Mouse (Mus musculus) macrophage (primary cell): ENCODE data around the gene Spcs3. TPM values are rescaled to one million over a fixed set of nuclear protein-coding genes. Genes with fewer than 3 reads are reported as not detected.
"Not testable (repeated sequence)": the region's sequence is repeated elsewhere in the genome, so short reads cannot be mapped to it uniquely, and the experiment has no call there.

ENCODE experiments used
- H3K27ac ChIP-seq: fragments of 350-480 bp; formaldehyde crosslinking; 2 replicates; pipeline ENCODE4 v1.9.0; 2021
- H3K36me3 ChIP-seq: fragments of 350-480 bp; formaldehyde crosslinking; 2 replicates; pipeline ENCODE4 v1.9.0; 2021; ENCODE audit errors: inconsistent target
- H3K4me3 ChIP-seq: fragments of 350-480 bp; formaldehyde crosslinking; 2 replicates; pipeline ENCODE4 v1.9.0; 2021; ENCODE audit errors: inconsistent target
- H3K79me2 ChIP-seq: fragments of 350-480 bp; formaldehyde crosslinking; 2 replicates; pipeline ENCODE4 v1.9.0; 2021; ENCODE audit errors: inconsistent target
- WGBS: methylation state at CpG from one replicate; pipeline ENCODE4 v1.1.7; 2026; ENCODE audit warnings: inconsistent platforms; ENCODE audit not compliant: missing documents; 5-methylcytosine and 5-hydroxymethylcytosine counted together
- polyA plus RNA-seq: library from polyadenylated mRNA; stranded (reverse); fragments of 250-400 nt; gene quantifications from 3 replicates; pipeline ENCODE4 v1.2.4, GENCODE M21; 2018; ENCODE audit warnings: inconsistent platforms

Gene Spcs3
- polyA plus RNA-seq, 1 experiment from 2014 or later = 56.6 TPM

DNA sequence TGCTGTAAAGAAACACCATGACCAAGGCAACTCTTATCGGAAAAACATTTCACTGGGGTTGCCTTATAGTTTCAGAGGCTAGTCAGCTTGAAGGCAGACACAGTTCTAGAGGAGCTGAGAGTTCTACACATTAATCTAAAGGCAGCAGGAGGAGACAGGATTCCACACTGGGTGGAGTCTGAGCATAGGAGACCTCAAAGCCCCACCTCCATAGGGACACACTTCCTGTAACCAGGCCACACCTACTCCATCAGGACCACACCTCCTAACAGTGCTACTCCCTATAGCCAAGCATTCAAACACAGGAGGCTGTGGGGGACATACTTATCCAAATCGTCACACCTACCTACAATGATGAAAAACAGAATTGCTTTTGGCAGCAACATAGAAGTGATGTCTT, 4.2 kb downstream of the Spcs3 start:
- H3K36me3 ChIP-seq = peaks cover 33% of the 10 kb centered on the region
- H3K27ac ChIP-seq = no peak overlapping the region
- H3K4me3 ChIP-seq = no peak overlapping the region
- peaks cover 56% of the 10 kb centered on the region for H3K79me2 ChIP-seq
- WGBS = 100% methylated on average over 2 of the region's 2 CpGs

DNA sequence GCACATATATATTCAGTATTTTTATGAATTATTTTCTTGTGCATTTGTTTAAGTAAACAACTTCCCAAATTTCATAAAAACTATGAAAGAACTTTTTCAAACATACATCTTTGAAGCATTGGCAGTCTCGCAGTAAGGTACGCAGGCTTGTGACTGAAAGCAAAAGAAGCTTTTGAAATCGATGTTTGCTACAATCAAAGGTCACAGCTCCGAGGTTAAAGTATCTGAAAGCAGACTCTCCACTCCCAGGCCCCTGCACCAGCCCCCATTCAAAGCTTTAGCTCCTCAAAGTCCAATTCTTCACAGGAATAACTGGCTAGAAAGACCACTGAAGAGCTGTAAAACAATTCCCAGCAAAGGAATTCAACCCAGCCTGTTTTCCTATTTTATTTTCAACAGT, 9.3 kb downstream of the Spcs3 start:
- Histone ChIP-seq H3K36me3 (peaks cover 39% of the 10 kb centered on the region), H3K4me3 (no peak overlapping the region), H3K79me2 (peaks cover 19% of the 10 kb centered on the region), H3K27ac (no peak overlapping the region)
- 100% methylated on average over 4 of the region's 4 CpGs for WGBS

DNA sequence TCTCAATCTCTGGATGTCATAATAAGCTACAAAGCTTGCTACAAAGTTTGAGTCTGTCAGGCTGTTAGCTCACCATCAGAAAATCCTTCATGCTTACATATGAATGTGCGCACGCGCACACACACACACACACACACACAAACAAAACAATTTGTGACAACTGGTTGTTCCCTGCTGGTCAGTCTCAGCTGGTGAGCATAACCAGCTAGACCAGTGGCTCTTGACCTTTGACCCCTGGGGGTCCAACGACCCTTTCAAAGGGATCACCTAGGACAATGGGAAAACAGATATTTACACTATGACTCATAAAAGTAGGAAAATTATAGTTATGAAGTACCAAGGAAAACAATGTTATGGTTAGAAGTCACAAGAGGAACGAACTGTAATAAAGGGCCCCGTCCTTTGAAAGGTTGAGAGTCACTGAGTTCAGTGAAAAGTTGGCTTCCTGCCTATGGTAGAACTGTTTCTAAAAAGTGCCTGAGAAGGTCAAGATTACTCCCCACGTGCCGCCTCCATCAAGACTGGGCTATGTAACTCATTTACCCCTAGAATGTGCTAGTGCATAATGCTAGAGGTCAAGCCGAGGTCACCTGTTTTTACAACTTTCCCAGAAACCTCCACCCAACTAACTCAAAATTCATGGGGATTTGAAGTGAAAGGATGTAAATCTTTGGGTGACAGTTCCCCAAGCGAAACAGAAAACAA, 10.9 kb downstream of the Spcs3 start:
- Histone ChIP-seq H3K36me3 (peaks cover 34% of the 10 kb centered on the region), H3K27ac (no peak overlapping the region), H3K79me2 (peaks cover 3% of the 10 kb centered on the region; the same call in 1 of the 2 replicates), H3K4me3 (no peak overlapping the region)
- 85% methylated on average over 10 of the region's 10 CpGs for WGBS

DNA sequence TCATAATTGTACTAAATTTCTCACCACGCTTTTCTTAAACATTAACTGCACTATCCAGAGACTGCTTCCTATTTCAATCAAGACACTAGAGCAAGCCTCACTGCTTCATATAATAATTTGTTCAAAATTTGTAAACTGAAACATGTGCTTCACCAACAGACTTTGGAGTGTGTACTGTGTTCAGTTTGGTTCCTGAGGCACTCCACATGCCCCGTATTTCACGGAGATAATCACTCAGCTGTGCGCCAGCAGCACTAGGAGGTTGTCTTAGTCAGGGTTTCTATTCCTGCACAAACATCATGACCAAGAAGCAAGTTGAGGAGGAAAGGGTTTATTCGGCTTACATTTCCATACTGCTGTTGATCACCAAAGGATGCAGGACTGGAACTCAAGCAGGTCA, 17.6 kb downstream of the Spcs3 start:
- not testable (repeated sequence) for H3K4me3 ChIP-seq, H3K79me2 ChIP-seq, H3K36me3 ChIP-seq, H3K27ac ChIP-seq
- 92% methylated on average over 4 of the region's 5 CpGs for WGBS

DNA sequence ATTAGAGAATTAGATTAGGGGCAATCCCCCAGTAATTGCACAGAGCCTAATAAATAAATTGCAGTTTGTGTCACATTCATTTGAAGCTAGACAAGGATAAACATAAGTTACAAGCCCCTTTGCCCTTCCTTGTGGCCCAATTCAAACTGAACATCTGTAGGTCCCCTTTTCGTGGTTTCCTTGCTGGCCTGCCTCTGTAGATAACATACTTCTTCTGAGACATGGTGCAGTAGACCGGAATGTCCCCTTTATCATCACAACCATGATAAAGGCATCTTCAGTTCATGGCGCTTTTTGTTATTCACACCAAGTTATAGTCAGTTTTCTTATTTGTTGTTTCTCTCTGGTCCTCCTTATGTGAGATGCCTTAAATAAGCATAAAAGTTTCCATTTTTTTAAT, 18.0 kb downstream of the Spcs3 start:
- H3K27ac ChIP-seq = no peak overlapping the region
- H3K4me3 ChIP-seq = no peak overlapping the region
- H3K36me3 ChIP-seq = no peaks in the 10 kb centered on the region
- no peaks in the 10 kb centered on the region for H3K79me2 ChIP-seq
- 31% methylated on average over 3 of the region's 3 CpGs for WGBS

DNA sequence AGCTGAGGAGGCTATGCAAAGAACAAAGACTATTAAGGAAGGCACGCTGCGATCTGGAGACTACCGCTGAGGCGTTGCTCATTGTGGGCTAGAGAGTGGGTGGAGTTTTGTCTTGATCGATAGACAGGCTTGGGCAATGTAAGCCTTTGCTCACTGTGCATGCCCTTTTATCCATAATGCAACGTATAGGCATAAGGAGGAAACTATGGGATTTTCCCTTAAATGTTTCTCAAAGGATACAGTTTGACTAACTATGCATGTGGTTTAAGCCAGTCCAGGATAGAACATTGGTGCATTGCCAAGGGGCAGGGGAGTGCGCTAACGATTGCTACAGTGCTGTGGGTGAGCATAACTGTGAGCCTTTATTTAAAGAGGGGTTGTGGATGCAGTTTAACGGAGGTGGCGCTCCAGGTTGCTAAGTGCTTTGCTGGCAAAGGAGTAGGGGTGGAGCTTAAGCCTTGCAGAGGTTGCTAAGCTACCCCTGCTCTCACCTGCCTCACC, 20.5 kb downstream of the Spcs3 start:
- Histone ChIP-seq H3K4me3 (no peak overlapping the region), H3K79me2 (no peaks in the 10 kb centered on the region), H3K36me3 (no peaks in the 10 kb centered on the region), H3K27ac (no peak overlapping the region)
- 3% methylated on average over 8 of the region's 10 CpGs for WGBS

DNA sequence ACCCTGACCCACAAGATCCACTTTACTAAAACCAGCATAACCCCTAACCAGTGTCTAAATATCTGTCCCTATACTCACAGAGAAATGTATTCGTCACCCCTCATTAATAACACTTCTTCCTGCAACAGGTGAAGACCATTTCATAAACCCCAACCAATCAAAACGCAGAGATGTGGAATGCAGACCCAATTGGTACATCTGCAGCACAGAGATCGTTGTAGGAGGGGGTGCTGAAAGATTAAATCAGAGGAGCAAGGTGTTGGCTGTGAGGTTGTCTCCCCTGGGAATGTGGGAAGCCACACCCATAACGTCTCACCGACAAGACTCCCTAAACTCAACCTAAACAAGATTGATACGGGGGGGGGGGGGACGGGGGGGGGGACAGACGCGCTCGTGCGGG, 21.0 kb downstream of the Spcs3 start:
- WGBS = 11% methylated on average over 10 of the region's 11 CpGs
- no peak overlapping the region for H3K4me3 ChIP-seq
- no peak overlapping the region for H3K27ac ChIP-seq
- H3K79me2 ChIP-seq = no peaks in the 10 kb centered on the region
- H3K36me3 ChIP-seq = no peaks in the 10 kb centered on the region

DNA sequence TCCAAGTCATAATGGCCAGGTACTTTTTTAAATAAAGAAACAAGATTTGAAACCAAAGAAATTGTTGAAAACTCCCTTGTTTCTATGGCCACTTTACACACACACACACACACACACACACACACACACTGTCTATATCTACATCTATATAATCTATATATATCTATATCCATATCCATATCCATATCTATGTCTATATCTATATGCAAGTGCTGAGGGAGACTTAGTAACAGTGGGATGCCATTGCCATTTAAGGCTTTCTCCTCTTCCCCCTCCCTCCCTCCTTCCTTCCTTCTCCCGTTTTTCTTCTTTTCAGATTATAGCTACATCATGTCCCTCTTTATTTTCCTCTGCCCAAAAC, 21.7 kb downstream of the Spcs3 start:
- WGBS = 0% methylated on average over 1 of the region's 1 CpGs
- Histone ChIP-seq H3K79me2 (no peaks in the 10 kb centered on the region), H3K27ac (no peak overlapping the region), H3K36me3 (no peaks in the 10 kb centered on the region), H3K4me3 (no peak overlapping the region)

DNA sequence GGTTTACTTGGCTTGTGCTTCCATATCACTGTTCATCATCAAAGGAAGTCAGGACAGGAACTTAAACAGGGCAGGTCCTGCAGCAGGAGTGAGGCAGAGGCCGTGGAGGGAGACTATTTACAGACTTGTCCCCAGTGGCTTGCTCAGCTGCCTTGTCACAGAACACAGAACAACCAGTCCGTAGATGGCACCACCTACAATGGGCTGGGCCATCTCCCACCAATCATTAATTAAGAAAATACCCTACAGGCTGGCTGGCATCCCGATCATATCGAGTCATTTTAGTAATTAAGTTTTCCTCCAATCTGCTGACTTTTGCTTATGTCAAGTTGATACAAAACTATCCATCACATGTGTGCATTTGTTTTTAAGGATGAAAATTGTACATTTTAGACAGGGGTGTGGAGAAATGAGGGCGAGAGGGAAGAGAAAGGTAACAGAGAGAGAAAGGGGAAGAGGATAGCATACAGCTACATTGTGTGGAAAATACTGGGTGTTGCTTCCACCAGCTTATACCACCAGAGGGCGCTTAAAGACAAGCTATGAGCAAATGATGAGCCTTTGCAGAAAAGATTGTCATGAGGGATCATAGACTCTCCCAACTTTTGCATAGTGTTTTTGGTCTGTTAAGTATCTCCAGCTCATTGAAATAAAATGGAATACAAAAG, 22.2 kb downstream of the Spcs3 start:
- Histone ChIP-seq H3K4me3 (no peak overlapping the region), H3K27ac (no peak overlapping the region), H3K79me2 (no peaks in the 10 kb centered on the region), H3K36me3 (no peaks in the 10 kb centered on the region)
- 7% methylated on average over 6 of the region's 6 CpGs for WGBS

DNA sequence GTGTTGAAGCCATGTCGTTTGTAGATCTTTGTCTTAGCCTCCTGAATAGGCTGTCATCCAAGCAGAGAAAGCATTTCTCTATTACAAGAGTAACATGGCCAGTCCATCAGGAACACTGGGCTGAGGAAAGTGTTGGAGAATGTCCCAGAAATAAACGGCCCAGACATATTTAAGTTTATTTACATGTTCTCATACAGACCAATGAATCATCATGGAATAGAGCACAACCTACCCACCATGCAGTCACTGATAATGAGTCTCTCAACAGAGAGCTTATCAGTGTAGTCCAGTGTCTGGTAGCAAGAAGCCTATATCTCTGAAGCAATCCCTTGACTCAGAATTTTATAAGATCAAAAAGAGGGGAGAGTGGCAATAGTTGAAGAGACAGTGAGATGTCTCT, 24.7 kb downstream of the Spcs3 start:
- H3K79me2 ChIP-seq = no peaks in the 10 kb centered on the region
- H3K27ac ChIP-seq = no peak overlapping the region
- H3K4me3 ChIP-seq = no peak overlapping the region
- 78% methylated on average over 2 of the region's 2 CpGs for WGBS
- no peaks in the 10 kb centered on the region for H3K36me3 ChIP-seq

DNA sequence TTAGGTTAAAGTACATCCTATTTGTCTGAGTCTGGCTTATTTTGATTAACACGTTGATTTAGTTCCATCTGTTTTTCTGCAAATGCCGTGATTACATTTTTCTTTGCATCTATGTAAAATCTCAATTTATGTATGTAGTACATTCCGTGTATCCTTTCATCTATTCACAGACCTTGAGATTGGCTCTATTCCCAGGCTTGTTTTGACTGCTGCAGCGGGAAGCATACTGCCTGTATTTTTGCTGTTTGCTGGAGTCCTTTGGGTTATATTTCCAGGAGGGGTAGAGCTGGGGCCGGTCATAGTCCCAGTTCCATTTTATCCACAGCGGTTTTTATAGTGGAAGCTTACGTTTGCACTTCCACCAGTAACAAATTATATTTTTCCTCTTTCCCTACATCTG, 26.7 kb downstream of the Spcs3 start:
- WGBS = 93% methylated on average over 7 of the region's 7 CpGs
- Histone ChIP-seq H3K79me2 (no peaks in the 10 kb centered on the region), H3K27ac (no peak overlapping the region), H3K36me3 (no peaks in the 10 kb centered on the region), H3K4me3 (no peak overlapping the region)

DNA sequence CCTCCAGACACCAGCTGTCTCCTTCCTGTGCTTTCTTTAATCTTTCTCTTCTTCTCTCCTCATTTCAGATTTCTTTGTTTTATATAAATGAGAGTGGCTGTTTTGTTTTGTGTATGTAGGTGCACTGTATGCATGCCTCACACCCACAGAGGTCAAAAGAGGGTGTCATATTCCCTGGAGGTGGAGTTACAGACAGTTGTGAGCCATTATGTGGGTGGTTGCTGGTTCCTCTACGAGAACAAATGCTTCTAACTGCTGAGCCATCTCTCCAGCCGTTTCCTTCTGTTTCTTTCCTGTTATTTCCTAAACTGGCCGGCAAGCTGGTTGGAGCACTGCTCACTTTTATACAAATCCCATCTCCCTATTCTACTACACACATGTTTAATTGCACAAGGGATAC, 35.9 kb downstream of the Spcs3 start:
- no peaks in the 10 kb centered on the region for H3K79me2 ChIP-seq
- WGBS = 51% methylated on average over 3 of the region's 3 CpGs
- no peak overlapping the region for H3K4me3 ChIP-seq

DNA sequence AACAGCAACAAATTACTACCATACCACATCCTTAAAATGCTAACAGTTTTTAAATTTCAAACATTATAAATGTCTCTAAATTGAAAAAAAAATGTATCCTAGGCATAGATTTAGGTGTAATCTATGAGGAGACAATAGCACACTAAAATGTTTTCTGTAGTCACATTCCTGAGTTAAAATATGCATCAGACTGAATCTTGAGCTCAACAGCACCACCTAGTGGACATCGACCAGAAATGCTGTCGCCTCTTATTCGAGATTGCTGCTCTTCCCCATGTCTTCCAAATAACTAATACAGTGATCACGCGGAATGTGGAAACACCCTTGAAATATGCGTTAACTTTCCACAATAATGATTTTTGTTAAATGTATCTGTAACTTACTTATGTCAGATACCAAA, 36.7 kb downstream of the Spcs3 start:
- Histone ChIP-seq H3K27ac (no peak overlapping the region), H3K36me3 (no peaks in the 10 kb centered on the region), H3K4me3 (no peak overlapping the region), H3K79me2 (no peaks in the 10 kb centered on the region)
- 15% methylated on average over 6 of the region's 6 CpGs for WGBS

More for the DNA sequence above, 35.9 kb downstream of the Spcs3 start:
- Histone ChIP-seq H3K27ac (no peak overlapping the region), H3K36me3 (no peaks in the 10 kb centered on the region)

DNA sequence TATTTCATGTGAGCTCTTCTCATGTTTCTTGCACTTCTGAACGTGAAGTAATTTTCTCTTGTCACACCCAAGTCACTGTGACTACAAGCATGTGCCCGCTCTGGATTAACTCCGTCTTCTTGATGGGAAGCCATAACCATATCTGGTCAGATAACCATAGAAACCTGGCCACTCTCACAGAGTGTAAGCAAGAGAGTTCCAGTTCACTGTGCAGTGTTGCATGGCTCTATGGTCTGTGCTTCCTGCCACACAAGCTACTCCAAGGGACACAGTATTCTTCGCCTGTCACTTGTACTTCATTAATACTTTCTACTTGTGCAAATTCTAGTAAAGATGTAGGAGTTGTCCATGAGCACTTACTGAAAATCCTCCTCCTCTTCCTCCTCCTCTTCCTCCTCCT, 37.9 kb downstream of the Spcs3 start:
- 90% methylated on average over 4 of the region's 4 CpGs for WGBS
- H3K79me2 ChIP-seq = no peaks in the 10 kb centered on the region
- H3K36me3 ChIP-seq = no peaks in the 10 kb centered on the region
- H3K27ac ChIP-seq = no peak overlapping the region
- H3K4me3 ChIP-seq = no peak overlapping the region

DNA sequence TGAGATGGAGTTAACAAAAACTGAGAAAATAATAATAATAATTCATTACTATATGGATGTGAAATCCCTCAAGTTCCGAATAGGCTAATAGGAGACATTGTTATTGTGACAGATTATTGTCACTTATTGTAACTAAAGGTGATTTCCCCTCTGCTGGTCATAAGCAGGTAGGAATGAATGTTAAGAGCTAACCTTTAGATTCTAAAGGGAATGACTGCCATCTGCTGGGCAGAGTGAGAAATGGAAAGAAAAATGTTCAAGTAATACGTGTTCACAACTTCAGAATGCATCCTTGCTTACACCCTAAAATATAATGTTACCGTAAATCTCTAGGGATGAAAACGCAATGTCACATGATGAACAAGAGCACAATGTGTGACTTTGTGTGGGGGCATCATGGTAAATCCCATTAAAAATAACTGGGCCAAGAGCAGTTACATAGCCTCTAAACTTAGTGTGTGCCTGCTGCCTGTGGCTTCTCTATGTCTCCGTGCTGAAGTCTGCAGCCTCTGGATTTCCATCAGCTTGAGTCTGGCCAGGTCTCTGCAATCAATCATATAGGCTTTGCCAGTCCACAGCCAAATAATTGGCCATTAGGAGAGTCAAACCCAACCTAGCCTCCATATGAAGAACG, 38.6 kb downstream of the Spcs3 start:
- 20% methylated on average over 6 of the region's 6 CpGs for WGBS
- no peaks in the 10 kb centered on the region for H3K36me3 ChIP-seq
- no peaks in the 10 kb centered on the region for H3K79me2 ChIP-seq
- H3K27ac ChIP-seq = no peak overlapping the region
- no peak overlapping the region for H3K4me3 ChIP-seq
